Mouse (Mus musculus) small intestine, adult 2 months (tissue): Measurements from ENCODE around the gene Prdm8. TPM values are rescaled to one million over a fixed set of nuclear protein-coding genes. Genes with fewer than 3 reads are reported as not detected.
A peak's percentile ranks its signal among the peaks of the same experiment; 100 is the strongest.

Experiments used
- H3K27ac ChIP-seq: fragments of 200-500 bp; 2 replicates; pipeline ENCODE4 v1.5.1; 2012; ENCODE audit warnings: low read depth, low read length, control low read depth, inconsistent platforms; ENCODE audit not compliant: insufficient read depth
- H3K27me3 ChIP-seq: fragments of 200-500 bp; 2 replicates; pipeline ENCODE4 v1.6.1; 2012; ENCODE audit warnings: mild to moderate bottlenecking, moderate library complexity, low read length, inconsistent platforms; ENCODE audit not compliant: control insufficient read depth, insufficient read depth
- H3K36me3 ChIP-seq: fragments of 200-500 bp; 2 replicates; pipeline ENCODE4 v1.6.1; 2012; ENCODE audit warnings: mild to moderate bottlenecking, low read length, control low read depth, inconsistent platforms; ENCODE audit not compliant: control insufficient read depth, insufficient read depth
- H3K4me1 ChIP-seq: fragments of 200-500 bp; 2 replicates; pipeline ENCODE4 v1.6.1; 2012; ENCODE audit warnings: low read length, inconsistent platforms, mixed read lengths; ENCODE audit not compliant: control insufficient read depth, insufficient read depth, insufficient read length
- H3K4me3 ChIP-seq: fragments of 200-500 bp; 2 replicates; pipeline ENCODE4 v1.5.1; 2012; ENCODE audit warnings: low read depth, mild to moderate bottlenecking, control low read depth, inconsistent platforms, low read length, moderate library complexity
- CTCF ChIP-seq: fragments of 200-500 bp; IDR thresholded peaks from 2 replicates; pipeline ENCODE4 v1.5.1; 2012; ENCODE audit warnings: low read depth, mild to moderate bottlenecking, control low read depth, inconsistent platforms, low read length, moderate library complexity, mixed read lengths; ENCODE audit not compliant: insufficient replicate concordance, insufficient read length; ENCODE audit errors: extremely low read depth
- POLR2A ChIP-seq: fragments of 200-500 bp; IDR thresholded peaks from 2 replicates; pipeline ENCODE4 v1.6.1; 2012; ENCODE audit warnings: low read depth, mild to moderate bottlenecking, control low read depth, inconsistent platforms, low read length, moderate library complexity
- WGBS: fragments of 180-500 bp; shearing (Covaris S2); methylation state at CpG from one replicate; pipeline ENCODE4 v1.1.7; 2018; 5-methylcytosine and 5-hydroxymethylcytosine counted together
- polyA plus RNA-seq: library from polyadenylated mRNA; depleted of rRNA; stranded (reverse); fragments of >200 nt; gene quantifications from 2 replicates; pipeline ENCODE4 v1.2.3, GENCODE M21; 2012

The Prdm8 gene
- polyA plus RNA-seq, 1 experiment = 0.05 TPM

GRCm38 (mm10) chr5:98184971-98185805 is 18.2 kb downstream of the Prdm8 start:
- Histone ChIP-seq H3K4me3 (peak overlapping the region; percentile 70), H3K4me1 (peaks cover 3% of the 10 kb centered on the region; the same call in 1 of the 2 replicates), H3K27me3 (peaks cover 68% of the 10 kb centered on the region), H3K27ac (no peak overlapping the region), H3K36me3 (no peaks in the 10 kb centered on the region)
- under 1% methylated on average over 88 of the region's 89 CpGs for WGBS
- TF ChIP-seq POLR2A (0 out of 2 replicates have a peak, but pooled peaks have one; percentile 21), CTCF (peak; percentile 76)

GRCm38 (mm10) chr5:98185806-98186751 is 19.1 kb downstream of the Prdm8 start:
- H3K36me3 ChIP-seq = no peaks in the 10 kb centered on the region
- peaks cover 61% of the 10 kb centered on the region for H3K27me3 ChIP-seq
- H3K4me3 ChIP-seq = peak overlapping the region; percentile 70
- H3K27ac ChIP-seq = no peak overlapping the region
- WGBS = under 1% methylated on average over 98 of the region's 106 CpGs
- H3K4me1 ChIP-seq = peaks cover 3% of the 10 kb centered on the region; the same call in 1 of the 2 replicates
- no peak for TF ChIP-seq POLR2A
- TF ChIP-seq CTCF = no peak

- TF ChIP-seq CTCF (no peak), POLR2A (no peak)
- H3K27ac ChIP-seq = no peak overlapping the region
- no peak overlapping the region for H3K4me3 ChIP-seq
- H3K27me3 ChIP-seq = peaks cover 43% of the 10 kb centered on the region
- no peaks in the 10 kb centered on the region for H3K36me3 ChIP-seq
- 4% methylated on average over 31 of the region's 31 CpGs for WGBS
- peaks cover 3% of the 10 kb centered on the region; the same call in 1 of the 2 replicates for H3K4me1 ChIP-seq
These were observed 22.5 kb downstream of the Prdm8 start for GRCm38 (mm10) chr5:98189181-98190180.

- Histone ChIP-seq H3K36me3 (no peaks in the 10 kb centered on the region), H3K27ac (no peak overlapping the region), H3K4me3 (no peak overlapping the region), H3K4me1 (no peaks in the 10 kb centered on the region), H3K27me3 (peaks cover 20% of the 10 kb centered on the region)
- TF ChIP-seq POLR2A (no peak), CTCF (no peak)
- 34% methylated on average over 4 of the region's 4 CpGs for WGBS
These were observed 25.4 kb downstream of the Prdm8 start for GRCm38 (mm10) chr5:98192295-98192983.

GRCm38 (mm10) chr5:98194959-98195358 is 28.0 kb downstream of the Prdm8 start:
- Histone ChIP-seq H3K27ac (no peak overlapping the region), H3K27me3 (peaks cover 4% of the 10 kb centered on the region; the same call in 1 of the 2 replicates), H3K4me3 (no peak overlapping the region), H3K36me3 (no peaks in the 10 kb centered on the region), H3K4me1 (no peaks in the 10 kb centered on the region)
- TF ChIP-seq CTCF (no peak), POLR2A (no peak)
- 84% methylated on average over 1 of the region's 1 CpGs for WGBS
